Mouse (Mus musculus) heart, adult 2 months (tissue): ENCODE results near the gene Cenpl.

Experiments used
- CTCF ChIP-seq: fragments of 200-600 bp; IDR thresholded peaks from 2 replicates; pipeline ENCODE4 v1.8.1; 2022; ENCODE audit warnings: antibody characterized with exemption, mild to moderate bottlenecking, moderate library complexity
- EP300 ChIP-seq: fragments of 200-500 bp; IDR thresholded peaks from 2 replicates; pipeline ENCODE4 v1.6.1; 2011; ENCODE audit warnings: low read depth, low read length, control low read depth; ENCODE audit not compliant: insufficient read depth
- POLR2A ChIP-seq: fragments of 200-500 bp; IDR thresholded peaks from 2 replicates; pipeline ENCODE4 v1.6.1; 2011; ENCODE audit warnings: mild to moderate bottlenecking, low read depth, low read length, control low read depth; ENCODE audit not compliant: insufficient read depth

- TF ChIP-seq CTCF, result no peak
- no peak for TF ChIP-seq POLR2A
- no peak for TF ChIP-seq EP300
Observed at GRCm38 (mm10) chr1:161037599-161037998, 32.9 kb upstream of the Cenpl start.
